Mouse (Mus musculus): ENCODE data around the gene Dsel. TPM values are rescaled to one million over a fixed set of nuclear protein-coding genes. Genes with fewer than 3 reads are reported as not detected.

The Dsel gene
- 7.9 and 9.2 TPM in 2 replicates for total RNA-seq (2021)
- long read RNA-seq, experiment 1: 0 reads
- long read RNA-seq, experiment 2: 0 reads

GRCm38 (mm10) chr1:111864779-111865165, at the start of gene Dsel:
TSS of gene Dsel (minus strand) at chr1:111864918.
- peak; percentile 97 for DNase-seq

- DNase-seq: no peak
Observed at GRCm38 (mm10) chr1:111911424-111911823, 46.7 kb upstream of the Dsel start.

GRCm38 (mm10) chr1:111883336-111883735, 18.6 kb upstream of the Dsel start:
- DNase-seq: no peak

GRCm38 (mm10) chr1:111875784-111876183, 11.1 kb upstream of the Dsel start:
- no peak for DNase-seq

GRCm38 (mm10) chr1:111873196-111873595, 8.5 kb upstream of the Dsel start:
- no peak for DNase-seq

- no peak for DNase-seq
Observed at GRCm38 (mm10) chr1:111865467-111865866, 749 bp upstream of the Dsel start.

- peak; percentile 83 for DNase-seq
Observed at GRCm38 (mm10) chr1:111864063-111864778, 497 bp downstream of the Dsel start.

GRCm38 (mm10) chr1:111857852-111858251, 6.9 kb downstream of the Dsel start:
- DNase-seq: no peak

- no peak for DNase-seq
Observed at GRCm38 (mm10) chr1:111852439-111852838, 12.3 kb downstream of the Dsel start.

- no peak for DNase-seq
Observed at GRCm38 (mm10) chr1:111833583-111834225, 31.0 kb downstream of the Dsel start.

All from adrenal gland, postnatal 14 days (tissue).